Mouse (Mus musculus) spleen, adult 2 months (tissue): ENCODE measurements around the gene Pdcd11. TPM values are rescaled to one million over a fixed set of nuclear protein-coding genes. Genes with fewer than 3 reads are reported as not detected.
A peak's percentile ranks its signal among the peaks of the same experiment; 100 is the strongest.

Source experiments
- DNase-seq, 2 experiments: peaks; one replicate each; pipeline versions ENCODE4 v3.0.0 to v3.0.0-alpha.2; 2012 to 2021; ENCODE audit warnings: low spot score in 2 of 2, low read depth in 1 of 2
- H3K27ac ChIP-seq: fragments of 200-500 bp; 2 replicates; pipeline ENCODE4 v1.5.1; 2012; ENCODE audit warnings: low read length, inconsistent platforms; ENCODE audit not compliant: insufficient read depth
- H3K27me3 ChIP-seq: fragments of 200-500 bp; 2 replicates; pipeline ENCODE4 v1.6.1; 2012; ENCODE audit warnings: mild to moderate bottlenecking, moderate library complexity, low read length, inconsistent platforms; ENCODE audit not compliant: control insufficient read depth, insufficient read depth
- H3K36me3 ChIP-seq: fragments of 200-500 bp; 2 replicates; pipeline ENCODE4 v1.6.1; 2012; ENCODE audit warnings: mild to moderate bottlenecking, low read length, inconsistent platforms; ENCODE audit not compliant: control insufficient read depth, insufficient read depth
- H3K4me1 ChIP-seq: fragments of 200-500 bp; 2 replicates; pipeline ENCODE4 v1.6.1; 2011; ENCODE audit warnings: inconsistent platforms; ENCODE audit not compliant: control insufficient read depth, insufficient read depth, insufficient read length
- H3K4me3 ChIP-seq: fragments of 200-500 bp; 2 replicates; pipeline ENCODE4 v1.5.1; 2011; ENCODE audit warnings: mild to moderate bottlenecking, inconsistent platforms; ENCODE audit not compliant: insufficient read depth, insufficient read length; ENCODE audit errors: extremely low read depth
- CTCF ChIP-seq: fragments of 200-500 bp; IDR thresholded peaks from 2 replicates; pipeline ENCODE4 v1.5.1; 2011; ENCODE audit warnings: mild to moderate bottlenecking, inconsistent platforms; ENCODE audit not compliant: insufficient read depth, insufficient read length, insufficient replicate concordance; ENCODE audit errors: extremely low read depth
- POLR2A ChIP-seq: fragments of 200-500 bp; IDR thresholded peaks from 2 replicates; pipeline ENCODE4 v1.6.1; 2011; ENCODE audit warnings: low read depth, low read length, inconsistent platforms
- WGBS: fragments of 180-500 bp; shearing (Covaris S2); methylation state at CpG from one replicate; pipeline ENCODE4 v1.1.7; 2018; 5-methylcytosine and 5-hydroxymethylcytosine counted together
- polyA plus RNA-seq: library from polyadenylated mRNA; depleted of rRNA; stranded (reverse); fragments of >200 nt; gene quantifications from 2 replicates; pipeline ENCODE4 v1.2.3, GENCODE M21; 2012

Gene Pdcd11
- polyA plus RNA-seq, 1 experiment: 9.6 TPM

GRCm38 (mm10) chr19:47121054-47121453 is 30.5 kb downstream of the Pdcd11 start:
- Histone ChIP-seq H3K27ac (no peak overlapping the region), H3K4me3 (no peak overlapping the region), H3K36me3 (peaks cover 15% of the 10 kb centered on the region), H3K27me3 (no peaks in the 10 kb centered on the region), H3K4me1 (peaks cover 3% of the 10 kb centered on the region; the same call in 1 of the 2 replicates)
- no peak for TF ChIP-seq POLR2A
- TF ChIP-seq CTCF: peak; percentile 51; the same call in 1 of the 2 replicates
- DNase-seq: no peak
- WGBS: 37% methylated on average over 4 of the region's 4 CpGs

GRCm38 (mm10) chr19:47122802-47123201 is 32.2 kb downstream of the Pdcd11 start:
- peak in 1 of 2 experiments; percentile 48 for DNase-seq
- Histone ChIP-seq H3K36me3 (peaks cover 23% of the 10 kb centered on the region), H3K4me1 (peaks cover 3% of the 10 kb centered on the region; the same call in 1 of the 2 replicates), H3K27ac (no peak overlapping the region), H3K27me3 (no peaks in the 10 kb centered on the region), H3K4me3 (no peak overlapping the region)
- TF ChIP-seq POLR2A (no peak), CTCF (peak; percentile 63; the same call in 1 of the 2 replicates)
- WGBS: 44% methylated on average over 2 of the region's 2 CpGs

DNA sequence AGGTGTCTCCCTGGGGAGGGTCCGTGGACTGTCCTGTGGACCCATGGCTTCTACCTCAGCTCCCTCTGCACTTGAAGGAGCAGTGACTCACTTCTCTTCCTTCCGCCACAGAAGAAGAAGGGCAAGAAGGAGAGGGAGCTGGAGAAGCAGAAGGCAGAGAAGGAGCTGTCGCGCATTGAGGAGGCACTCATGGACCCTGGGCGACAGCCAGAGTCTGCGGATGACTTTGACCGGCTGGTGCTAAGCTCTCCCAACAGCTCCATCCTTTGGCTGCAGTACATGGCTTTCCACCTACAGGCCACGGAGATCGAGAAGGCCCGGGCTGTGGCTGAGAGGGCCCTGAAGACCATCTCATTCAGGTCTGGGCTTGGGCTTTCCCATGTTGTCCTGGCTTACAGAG is 37.6 kb downstream of the Pdcd11 start:
- Histone ChIP-seq H3K36me3 (peaks cover 59% of the 10 kb centered on the region), H3K27ac (no peak overlapping the region), H3K27me3 (no peaks in the 10 kb centered on the region), H3K4me1 (peaks cover 14% of the 10 kb centered on the region; the same call in 1 of the 2 replicates), H3K4me3 (no peak overlapping the region)
- 93% methylated on average over 10 of the region's 10 CpGs for WGBS
- DNase-seq: no peak
- TF ChIP-seq CTCF (no peak), POLR2A (no peak)

GRCm38 (mm10) chr19:47128835-47129234 is 38.3 kb downstream of the Pdcd11 start:
- 85% methylated on average over 11 of the region's 11 CpGs for WGBS

DNA sequence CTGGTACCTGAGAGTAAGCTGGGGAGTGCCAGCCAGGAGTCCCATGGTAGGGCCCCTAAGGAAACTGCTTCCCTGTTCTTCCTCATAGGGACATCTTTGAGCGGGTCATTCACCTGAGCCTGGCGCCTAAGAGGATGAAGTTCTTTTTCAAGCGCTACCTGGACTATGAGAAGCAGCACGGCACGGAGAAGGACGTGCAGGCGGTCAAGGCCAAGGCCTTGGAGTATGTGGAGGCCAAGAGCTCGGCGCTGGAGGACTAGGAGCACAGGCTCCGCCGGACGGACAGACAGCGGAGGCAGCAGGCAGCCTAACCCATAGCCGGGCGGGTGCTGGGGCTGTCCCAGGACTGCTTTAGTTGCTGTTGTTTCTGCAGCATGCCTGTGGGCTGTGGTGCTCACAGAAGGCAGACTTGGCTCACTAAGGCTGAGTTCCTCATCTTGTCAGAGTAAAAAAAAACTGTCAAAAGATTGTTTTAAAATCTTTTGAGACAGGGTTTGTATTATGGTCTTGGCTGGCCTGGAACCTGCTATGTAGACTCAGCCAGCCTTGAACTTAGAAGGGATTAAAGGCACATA is 40.1 kb downstream of the Pdcd11 start:
- Histone ChIP-seq H3K27me3 (no peaks in the 10 kb centered on the region), H3K36me3 (peaks cover 67% of the 10 kb centered on the region), H3K27ac (no peak overlapping the region), H3K4me3 (no peak overlapping the region), H3K4me1 (peaks cover 30% of the 10 kb centered on the region; the same call in 1 of the 2 replicates)
- peak in 1 of 2 experiments; percentile 45 for DNase-seq
- TF ChIP-seq POLR2A (no peak), CTCF (no peak)
- 87% methylated on average over 15 of the region's 15 CpGs for WGBS

More at GRCm38 (mm10) chr19:47128835-47129234, 38.3 kb downstream of the Pdcd11 start:
- no peaks in the 10 kb centered on the region for H3K27me3 ChIP-seq
- peaks cover 20% of the 10 kb centered on the region; the same call in 1 of the 2 replicates for H3K4me1 ChIP-seq
- H3K36me3 ChIP-seq: peaks cover 59% of the 10 kb centered on the region
- no peak overlapping the region for H3K27ac ChIP-seq
- no peak for DNase-seq
- H3K4me3 ChIP-seq: no peak overlapping the region
- TF ChIP-seq CTCF: no peak
- no peak for TF ChIP-seq POLR2A

DNA sequence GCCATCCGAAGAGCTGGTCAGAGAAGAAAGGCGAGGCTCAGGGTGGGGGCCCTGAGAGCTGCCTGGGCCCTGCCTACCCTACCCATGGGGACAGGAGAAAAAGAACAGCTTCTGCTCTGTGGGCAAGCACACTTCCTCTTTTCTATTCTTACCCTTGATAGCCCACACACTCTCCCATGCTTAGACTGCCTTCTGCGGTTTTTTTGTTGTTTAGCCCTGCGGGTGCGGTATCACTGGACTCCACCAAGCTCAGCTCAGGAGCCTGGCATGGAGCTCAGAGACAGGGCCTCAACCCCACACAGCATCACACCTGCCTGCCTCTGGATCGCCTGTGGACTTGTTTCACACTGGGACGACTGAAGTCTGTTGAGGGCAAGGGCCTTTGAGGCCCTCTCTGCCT is 42.6 kb downstream of the Pdcd11 start:
- H3K4me1 ChIP-seq: peaks cover 38% of the 10 kb centered on the region; the same call in 1 of the 2 replicates
- H3K27ac ChIP-seq: peak overlapping the region; percentile 84
- 6% methylated on average over 7 of the region's 7 CpGs for WGBS
- H3K27me3 ChIP-seq: no peaks in the 10 kb centered on the region
- H3K36me3 ChIP-seq: peaks cover 48% of the 10 kb centered on the region
- peak; percentile 63 to 70 for DNase-seq
- H3K4me3 ChIP-seq: peak overlapping the region; percentile 33; the same call in 1 of the 2 replicates
- TF ChIP-seq CTCF (no peak), POLR2A (no peak)

- DNase-seq: no peak
- Histone ChIP-seq H3K27ac (peak overlapping the region; percentile 11; the same call in 1 of the 2 replicates), H3K27me3 (no peaks in the 10 kb centered on the region), H3K36me3 (peaks cover 27% of the 10 kb centered on the region), H3K4me1 (peaks cover 43% of the 10 kb centered on the region; the same call in 1 of the 2 replicates), H3K4me3 (no peak overlapping the region)
- TF ChIP-seq CTCF (no peak), POLR2A (no peak)
- WGBS: 81% methylated on average over 17 of the region's 17 CpGs
Measured at GRCm38 (mm10) chr19:47135568-47135967, 45.0 kb downstream of the Pdcd11 start.
